Mouse (Mus musculus) kidney, adult 2 months (tissue): Measurements from ENCODE around the gene Nudt13. TPM values are rescaled to one million over a fixed set of nuclear protein-coding genes. Genes with fewer than 3 reads are reported as not detected.

Experiments
- DNase-seq: peaks from one replicate; pipeline ENCODE4 v3.0.0; 2021
- H3K27ac ChIP-seq: fragments of 200-500 bp; 2 replicates; pipeline ENCODE4 v1.5.1; 2012; ENCODE audit warnings: low read depth, low read length, control low read depth, inconsistent platforms; ENCODE audit not compliant: insufficient read depth
- H3K27me3 ChIP-seq: fragments of 200-500 bp; replicated peaks from 2 replicates; pipeline ENCODE4 v1.6.1; 2012; ENCODE audit warnings: mild to moderate bottlenecking, moderate library complexity, low read length, inconsistent platforms; ENCODE audit not compliant: control insufficient read depth, insufficient read depth
- H3K36me3 ChIP-seq: fragments of 200-500 bp; 2 replicates; pipeline ENCODE4 v1.6.1; 2012; ENCODE audit warnings: mild to moderate bottlenecking, moderate library complexity, low read length, inconsistent platforms; ENCODE audit not compliant: control insufficient read depth, insufficient read depth
- H3K4me1 ChIP-seq: fragments of 200-500 bp; 2 replicates; pipeline ENCODE4 v1.6.1; 2011; ENCODE audit warnings: low read length; ENCODE audit not compliant: control insufficient read depth, insufficient read depth
- H3K4me3 ChIP-seq: fragments of 200-500 bp; 2 replicates; pipeline ENCODE4 v1.5.1; 2011; ENCODE audit warnings: mild to moderate bottlenecking, low read depth, low read length, control low read depth; ENCODE audit not compliant: insufficient read depth
- CTCF ChIP-seq: fragments of 200-500 bp; conservative IDR thresholded peaks from 2 replicates; pipeline ENCODE4 v1.5.1; 2011; ENCODE audit warnings: low read depth, mild to moderate bottlenecking, control low read depth, low read length, moderate library complexity, mixed read lengths; ENCODE audit not compliant: insufficient read depth, insufficient read length
- POLR2A ChIP-seq: fragments of 200-500 bp; IDR thresholded peaks from one replicate; pipeline ENCODE4 v1.6.1; 2011; ENCODE audit warnings: low read depth, low read length, control low read depth
- WGBS: fragments of 180-500 bp; shearing (Covaris S2); methylation state at CpG from one replicate; pipeline ENCODE4 v1.1.7; 2018; 5-methylcytosine and 5-hydroxymethylcytosine counted together
- polyA plus RNA-seq: library from polyadenylated mRNA; depleted of rRNA; stranded (reverse); fragments of >200 nt; gene quantifications from 2 replicates; pipeline ENCODE4 v1.2.3, GENCODE M21; 2012

Gene Nudt13
- polyA plus RNA-seq, 1 experiment, result 22.4 TPM

GRCm38 (mm10) chr14:20258185-20259113 is 36.0 kb upstream of the Nudt13 start:
- no peaks in the 10 kb centered on the region for H3K4me1 ChIP-seq
- no peaks in the 10 kb centered on the region for H3K27me3 ChIP-seq
- H3K36me3 ChIP-seq, result no peaks in the 10 kb centered on the region
- DNase-seq, result peak; percentile 83
- H3K4me3 ChIP-seq, result no peak overlapping the region
- TF ChIP-seq POLR2A (no peak), CTCF (peak; percentile 99; the same call in 1 of the 2 replicates)
- no peak overlapping the region for H3K27ac ChIP-seq
- WGBS, result 53% methylated on average over 8 of the region's 8 CpGs

- peak; percentile 63 for DNase-seq
Observed at GRCm38 (mm10) chr14:20262346-20262745, 32.2 kb upstream of the Nudt13 start.

GRCm38 (mm10) chr14:20268421-20268820 is 26.1 kb upstream of the Nudt13 start:
- TF ChIP-seq POLR2A (no peak), CTCF (no peak)
- 72% methylated on average over 6 of the region's 6 CpGs for WGBS

More at GRCm38 (mm10) chr14:20262346-20262745, 32.2 kb upstream of the Nudt13 start:
- Histone ChIP-seq H3K27me3 (no peaks in the 10 kb centered on the region), H3K4me1 (no peaks in the 10 kb centered on the region), H3K4me3 (no peak overlapping the region), H3K27ac (no peak overlapping the region), H3K36me3 (no peaks in the 10 kb centered on the region)
- WGBS, result 45% methylated on average over 4 of the region's 4 CpGs
- TF ChIP-seq POLR2A (no peak), CTCF (no peak)

GRCm38 (mm10) chr14:20269082-20269809 is 25.3 kb upstream of the Nudt13 start, which contains the start of gene Kcnk16:
Gene Kcnk16 (minus strand): TSS chr14:20269199.
- no peaks in the 10 kb centered on the region for H3K27me3 ChIP-seq
- DNase-seq, result no peak
- no peaks in the 10 kb centered on the region for H3K4me1 ChIP-seq
- TF ChIP-seq POLR2A (no peak), CTCF (no peak)
- no peaks in the 10 kb centered on the region for H3K36me3 ChIP-seq
- H3K27ac ChIP-seq, result no peak within 1 kb of the TSS
- H3K4me3 ChIP-seq, result no peak within 1 kb of the TSS
- WGBS, result 80% methylated on average over 6 of the region's 6 CpGs

More at GRCm38 (mm10) chr14:20268421-20268820, 26.1 kb upstream of the Nudt13 start:
- Histone ChIP-seq H3K36me3 (no peaks in the 10 kb centered on the region), H3K27me3 (no peaks in the 10 kb centered on the region), H3K27ac (no peak overlapping the region), H3K4me1 (no peaks in the 10 kb centered on the region), H3K4me3 (no peak overlapping the region)
- DNase-seq, result no peak

- Histone ChIP-seq H3K27ac (no peak overlapping the region), H3K4me1 (peaks cover 3% of the 10 kb centered on the region; the same call in 1 of the 2 replicates), H3K4me3 (no peak overlapping the region), H3K27me3 (no peaks in the 10 kb centered on the region), H3K36me3 (no peaks in the 10 kb centered on the region)
- WGBS, result 71% methylated on average over 4 of the region's 4 CpGs
- no peak for TF ChIP-seq POLR2A
- no peak for TF ChIP-seq CTCF
- no peak for DNase-seq
Observed at GRCm38 (mm10) chr14:20291391-20291790, 3.1 kb upstream of the Nudt13 start.

GRCm38 (mm10) chr14:20294947-20295346 is 450 bp downstream of the Nudt13 start:
- 27% methylated on average over 8 of the region's 8 CpGs for WGBS

GRCm38 (mm10) chr14:20297616-20298015 is 3.1 kb downstream of the Nudt13 start:
- Histone ChIP-seq H3K36me3 (no peaks in the 10 kb centered on the region), H3K27me3 (no peaks in the 10 kb centered on the region), H3K4me3 (no peak overlapping the region), H3K27ac (no peak overlapping the region), H3K4me1 (peaks cover 3% of the 10 kb centered on the region; the same call in 1 of the 2 replicates)
- TF ChIP-seq POLR2A, result no peak
- TF ChIP-seq CTCF, result no peak
- DNase-seq, result no peak
- WGBS, result 85% methylated on average over 3 of the region's 3 CpGs

More at GRCm38 (mm10) chr14:20294947-20295346, 450 bp downstream of the Nudt13 start:
- Histone ChIP-seq H3K4me3 (peak overlapping the region; percentile 59), H3K36me3 (no peaks in the 10 kb centered on the region), H3K27me3 (no peaks in the 10 kb centered on the region), H3K4me1 (peaks cover 3% of the 10 kb centered on the region; the same call in 1 of the 2 replicates), H3K27ac (no peak overlapping the region)
- DNase-seq, result no peak
- TF ChIP-seq POLR2A (no peak), CTCF (no peak)
